Mouse (Mus musculus): ENCODE measurements around the gene Cyb561a3.

DNA sequence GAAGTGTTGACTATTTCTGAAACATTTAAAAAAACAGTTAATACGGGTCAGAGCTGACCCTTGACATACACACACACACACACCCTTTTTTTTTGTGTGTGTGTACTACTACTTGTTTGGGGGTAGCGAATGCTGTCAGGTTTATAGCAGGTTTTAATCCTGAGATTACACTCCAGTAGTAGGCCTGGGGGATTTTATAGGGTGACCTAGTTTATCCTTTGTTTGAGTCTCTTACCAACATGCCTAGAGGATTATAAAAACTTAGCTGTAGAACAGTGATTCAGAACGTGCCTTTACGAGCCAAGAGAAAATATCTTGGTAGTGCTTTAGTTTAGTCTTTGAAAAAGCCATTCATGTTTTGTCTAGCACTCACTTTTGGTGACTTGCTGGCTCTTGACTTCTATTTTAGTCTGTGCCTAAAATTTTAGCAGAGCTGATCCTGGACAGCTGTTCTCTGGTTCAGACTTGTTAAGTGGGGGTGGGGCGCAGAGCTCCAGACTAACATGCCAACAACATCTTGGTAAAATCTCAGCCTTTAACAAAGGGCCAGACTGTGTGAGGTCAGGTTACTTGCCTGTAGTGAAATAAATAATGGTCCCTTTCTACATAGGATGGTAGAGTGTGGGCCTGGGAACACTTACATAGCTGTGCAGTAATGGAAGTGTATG is 31.7 kb downstream of the Cyb561a3 start:
- TF ChIP-seq ZMIZ1 (IDR thresholded peaks at IDR 0.05; ENCODE audit: low read depth, low read length), result no peak
- TF ChIP-seq MAFK (IDR thresholded peaks at IDR 0.05; ENCODE audit: borderline replicate concordance, low read depth, low read length), result no peak
- TF ChIP-seq MAZ (IDR thresholded peaks at IDR 0.05; ENCODE audit: low read depth, low read length), result no peak
- TF ChIP-seq TCF12 (IDR thresholded peaks at IDR 0.05; ENCODE audit: low read depth, low read length), result no peak
- no peak for TF ChIP-seq MEF2A (IDR thresholded peaks at IDR 0.05; ENCODE audit: extremely low read depth, insufficient replicate concordance, low read depth, low read length, poor library complexity, severe bottlenecking)
- no peak for TF ChIP-seq CTCF (IDR thresholded peaks at IDR 0.05 in 2 of 3, conservative IDR thresholded peaks at IDR 0.05 in 1 of 3; ENCODE audit: control insufficient read depth in 1 of 3, insufficient read depth in 1 of 3, low read depth in 2 of 3, low read length in 3 of 3, poor library complexity in 1 of 3, severe bottlenecking in 1 of 3)
- no peak for TF ChIP-seq KAT2A (conservative IDR thresholded peaks at IDR 0.05; ENCODE audit: low read depth, low read length)
- no peak for TF ChIP-seq GATA1 (IDR thresholded peaks at IDR 0.05; ENCODE audit: low read depth, low read length)
- no peak for TF ChIP-seq POLR2AphosphoS2 (IDR thresholded peaks at IDR 0.05; ENCODE audit: low read length)
- TF ChIP-seq CHD2 (IDR thresholded peaks at IDR 0.05; ENCODE audit: low read length), result no peak
- TF ChIP-seq EP300 (IDR thresholded peaks at IDR 0.05; ENCODE audit: low read depth in 1 of 2, low read length in 2 of 2), result no peak

All from MEL (cell line).